Mouse (Mus musculus) ES-Bruce4 (cell line): ENCODE results near the gene Abcf1.

ENCODE experiments used
- CTCF ChIP-seq: IDR thresholded peaks from one replicate; pipeline ENCODE4 v1.8.1; 2011; ENCODE audit warnings: low read depth, low read length
- EP300 ChIP-seq: IDR thresholded peaks from 2 replicates; pipeline ENCODE4 v1.6.1; 2011; ENCODE audit warnings: low read depth, low read length; ENCODE audit not compliant: insufficient read depth
- POLR2A ChIP-seq: IDR thresholded peaks from one replicate; pipeline ENCODE4 v1.8.1; 2011; ENCODE audit warnings: low read length; ENCODE audit not compliant: insufficient read depth

DNA sequence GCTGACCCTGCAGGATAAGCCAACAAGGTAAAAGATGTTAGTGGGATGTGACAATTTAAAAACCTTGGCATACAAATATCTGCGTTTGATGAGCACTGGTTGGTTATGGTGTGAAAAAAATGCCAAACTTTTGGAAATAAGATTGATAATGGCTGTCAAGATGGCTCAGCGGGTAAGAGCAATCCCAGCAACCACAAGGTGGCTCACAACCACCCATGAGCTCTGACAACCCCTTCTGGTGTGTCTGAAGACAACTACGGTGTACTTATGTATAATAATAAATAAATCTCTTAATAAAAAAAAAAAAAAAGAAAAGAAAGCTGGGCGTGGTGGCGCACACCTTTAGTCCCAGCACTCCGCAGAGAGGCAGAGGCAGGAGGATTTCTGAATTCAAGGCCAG is 54.6 kb downstream of the Abcf1 start:
- TF ChIP-seq CTCF = no peak
- TF ChIP-seq POLR2A = no peak
- no peak for TF ChIP-seq EP300
